In genomic region chr1:107908236-107909063, GRCm38 (mm10) we compare ENCODE assay signal across 10 mouse cellular contexts.
DNase-seq lines count a peak whose midpoint lies in the region; ATAC-seq lines count a peak whose summit lies in the region.
"Had no signal": no experiment of that assay in that cellular context is flagged by ENCODE, and none has a peak within 500 bp of the region (broad histone marks: within the 10 kb centered on the region; RNA-seq: fewer than 3 reads in every experiment).

No protein-coding gene starts in this region.

- H3K9ac ChIP-seq in forebrain, embryonic 14.5 days (ENCODE audit: low read length), result no peak overlapping the region
- H3K9ac ChIP-seq: liver, embryonic 13.5 days had no signal

- H3K27me3 ChIP-seq in forebrain, embryonic 14.5 days (replicated peaks; ENCODE audit: control insufficient read depth, insufficient read depth, low read length), result no peaks in the 10 kb centered on the region
- H3K27me3 ChIP-seq: liver, embryonic 13.5 days had no signal

- peak; percentile 78; the same call in 1 of the 2 replicates for ATAC-seq in forebrain, embryonic 14.5 days
- ATAC-seq: inflammation-experienced regulatory T-cells, adult 6 months had no signal

- H3K36me3 ChIP-seq in forebrain, embryonic 14.5 days (ENCODE audit: control insufficient read depth, insufficient read depth, low read length), result no peaks in the 10 kb centered on the region
- H3K36me3 ChIP-seq: liver, embryonic 13.5 days had no signal

- no peak overlapping the region for H3K4me3 ChIP-seq in forebrain, embryonic 14.5 days (ENCODE audit: low read depth, low read length)
- H3K4me3 ChIP-seq: liver, embryonic 13.5 days had no signal

- DNase-seq in heart, postnatal 10 days, result peak; percentile 28 to 31
- no peak for DNase-seq in heart, adult 11 months
- peak; percentile 30 for DNase-seq in Muller cell, postnatal 12 days (ENCODE audit: inconsistent ontology term)
- peak; percentile 78 for DNase-seq in forebrain, embryonic 14.5 days (ENCODE audit: low spot score)
- DNase-seq in kidney, postnatal 10 days, result peak; percentile 69
- no peak for DNase-seq in gastrocnemius, postnatal 4 days (ENCODE audit: low spot score in 2 of 2)
- no peak for DNase-seq in T-cell, adult 2 months (ENCODE audit: low spot score)
- DNase-seq in urinary bladder, postnatal 36 days (ENCODE audit: low spot score in 2 of 2), result no peak
- DNase-seq: liver, embryonic 13.5 days had no signal

- no peaks in the 10 kb centered on the region; the same call in 1 of the 2 replicates for H3K4me1 ChIP-seq in forebrain, embryonic 14.5 days (ENCODE audit: control insufficient read depth, insufficient read depth, low read length)
- H3K4me1 ChIP-seq: liver, embryonic 13.5 days had no signal

- intact Hi-C loops in heart, postnatal 10 days (cut with DNase I), result no loop called here

- H3K4me2 ChIP-seq in forebrain, embryonic 14.5 days (ENCODE audit: low read length), result no peak overlapping the region
- H3K4me2 ChIP-seq: liver, embryonic 13.5 days had no signal

- 10% methylated on average over 4 of the region's 4 CpGs for WGBS in forebrain, embryonic 14.5 days

- no peaks in the 10 kb centered on the region for H3K9me3 ChIP-seq in forebrain, embryonic 14.5 days (replicated peaks; ENCODE audit: control insufficient read depth, low read length)
- H3K9me3 ChIP-seq: liver, embryonic 13.5 days had no signal

- H3K27ac ChIP-seq in forebrain, embryonic 14.5 days (ENCODE audit: low read depth, low read length), result no peak overlapping the region
- H3K27ac ChIP-seq: liver, embryonic 13.5 days had no signal

Comparison
In these comparisons a context has a peak if more than half of its experiments do, and no peak if none do; other contexts are left out.
1. DNase-seq: peak in heart, postnatal 10 days (2 of 2), Muller cell, postnatal 12 days (single experiment), forebrain, embryonic 14.5 days (single experiment) and kidney, postnatal 10 days (single experiment); none in heart, adult 11 months (single experiment), gastrocnemius, postnatal 4 days (0 of 2), T-cell, adult 2 months (single experiment) and urinary bladder, postnatal 36 days (0 of 2).